Mouse (Mus musculus): ENCODE measurements at regions not wholly inside any gene's neighbourhood (a gene's known extent, or its start where the extent isn't known, plus 50 kb on each side); places are given as distances from the start of the nearest gene placed in this dataset.

DNA sequence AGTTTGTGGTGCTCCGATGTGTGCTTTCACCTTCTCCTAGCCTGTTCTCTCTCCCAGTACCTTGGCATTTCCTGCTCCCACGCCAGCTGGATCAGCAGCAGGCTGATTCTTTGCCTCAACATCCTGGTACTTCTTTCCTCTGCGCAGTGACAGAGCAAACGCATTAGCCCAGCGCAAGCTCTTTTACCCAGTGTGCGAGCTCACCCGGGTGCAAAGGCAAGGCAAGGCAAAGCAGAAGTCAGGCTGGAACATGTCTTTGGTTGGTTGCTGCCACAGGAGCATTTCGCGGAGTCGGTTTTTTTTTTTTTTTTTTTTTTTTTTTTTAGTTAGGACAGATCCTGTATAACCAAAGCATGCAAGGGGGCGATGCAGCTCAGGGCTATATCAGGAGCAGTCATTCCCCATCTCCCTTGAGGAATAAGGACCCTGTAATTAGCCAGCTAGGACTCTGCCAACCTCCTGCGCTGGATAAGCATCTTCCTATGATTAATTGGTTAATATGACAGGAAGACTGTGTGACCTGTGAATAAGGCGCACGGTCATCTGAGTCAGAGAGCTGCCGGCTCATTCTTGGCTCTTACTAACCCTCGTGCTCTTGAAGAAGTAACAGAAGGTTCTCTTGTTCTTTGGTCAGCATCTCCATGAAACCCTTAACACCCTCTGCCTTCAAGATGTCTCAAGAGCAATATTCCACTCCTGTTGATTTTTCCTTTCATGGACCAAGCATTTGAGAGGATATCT is 123.9 kb downstream of the Ifng start:
- no peak for TF ChIP-seq CTCF (conservative IDR thresholded peaks at IDR 0.05; ENCODE audit: insufficient read depth, insufficient read length, low read depth, low read length)
- TF ChIP-seq POLR2A (IDR thresholded peaks at IDR 0.05; ENCODE audit: low read depth, low read length) = no peak
